Mouse (Mus musculus) forebrain, embryonic 12.5 days (tissue): ENCODE measurements around the gene Clybl. TPM values are rescaled to one million over a fixed set of nuclear protein-coding genes. Genes with fewer than 3 reads are reported as not detected.

Experiments used
- ATAC-seq: fragments of 200-750 bp; cut with Nextera tagmentation; 2 replicates; pipeline ENCODE4 v1.8.0; 2017; ENCODE audit warnings: moderate TSS enrichment; ENCODE audit not compliant: low FRiP score
- H3K27ac ChIP-seq: fragments of 300-500 bp; sonication (generic); 2 replicates; pipeline ENCODE4 v1.5.1; 2016; ENCODE audit warnings: mild to moderate bottlenecking
- H3K27me3 ChIP-seq: fragments of 300-500 bp; sonication (generic); 2 replicates; pipeline ENCODE4 v1.6.1; 2016; ENCODE audit warnings: mild to moderate bottlenecking
- H3K36me3 ChIP-seq: fragments of 300-500 bp; sonication (generic); replicated peaks from 2 replicates; pipeline ENCODE4 v1.6.1; 2016; ENCODE audit warnings: mild to moderate bottlenecking
- H3K4me1 ChIP-seq: fragments of 300-500 bp; sonication (generic); 2 replicates; pipeline ENCODE4 v1.6.1; 2016
- H3K4me2 ChIP-seq: fragments of 300-500 bp; sonication (generic); 2 replicates; pipeline ENCODE4 v1.6.1; 2016; ENCODE audit warnings: mild to moderate bottlenecking, moderate library complexity
- H3K4me3 ChIP-seq: fragments of 300-500 bp; sonication (generic); replicated peaks from 2 replicates; pipeline ENCODE4 v1.5.1; 2016; ENCODE audit warnings: mild to moderate bottlenecking
- H3K9ac ChIP-seq: fragments of 300-500 bp; sonication (generic); 2 replicates; pipeline ENCODE4 v1.6.1; 2016; ENCODE audit warnings: mild to moderate bottlenecking
- H3K9me3 ChIP-seq: fragments of 300-500 bp; sonication (generic); 2 replicates; pipeline ENCODE4 v1.6.1; 2016
- WGBS: fragments of 180-500 bp; shearing (Covaris S2); methylation state at CpG from one replicate; pipeline ENCODE4 v1.1.7; 2016; 5-methylcytosine and 5-hydroxymethylcytosine counted together
- polyA plus RNA-seq: library from polyadenylated mRNA; unstranded; fragments of >200 nt; fragmentation: Nextera tagmentation; extraction: Ambion mirVana; gene quantifications from 2 replicates; pipeline ENCODE4 v1.2.1, GENCODE M21; 2016

The Clybl gene
- polyA plus RNA-seq, 1 experiment from 2014 or later, result 24.7 TPM

- H3K9ac ChIP-seq, result no peak overlapping the region
- ATAC-seq, result no peak
- H3K9me3 ChIP-seq, result no peaks in the 10 kb centered on the region
- H3K27ac ChIP-seq, result no peak overlapping the region
- no peak overlapping the region for H3K4me3 ChIP-seq
- H3K27me3 ChIP-seq, result 0 out of 2 replicates have a peak, but pooled peaks cover 2% of the 10 kb centered on the region
- H3K36me3 ChIP-seq, result no peaks in the 10 kb centered on the region
- 77% methylated on average over 14 of the region's 14 CpGs for WGBS
- no peaks in the 10 kb centered on the region for H3K4me1 ChIP-seq
- no peak overlapping the region for H3K4me2 ChIP-seq
These were observed 150.3 kb downstream of the Clybl start for GRCm38 (mm10) chr14:122331635-122332460.

DNA sequence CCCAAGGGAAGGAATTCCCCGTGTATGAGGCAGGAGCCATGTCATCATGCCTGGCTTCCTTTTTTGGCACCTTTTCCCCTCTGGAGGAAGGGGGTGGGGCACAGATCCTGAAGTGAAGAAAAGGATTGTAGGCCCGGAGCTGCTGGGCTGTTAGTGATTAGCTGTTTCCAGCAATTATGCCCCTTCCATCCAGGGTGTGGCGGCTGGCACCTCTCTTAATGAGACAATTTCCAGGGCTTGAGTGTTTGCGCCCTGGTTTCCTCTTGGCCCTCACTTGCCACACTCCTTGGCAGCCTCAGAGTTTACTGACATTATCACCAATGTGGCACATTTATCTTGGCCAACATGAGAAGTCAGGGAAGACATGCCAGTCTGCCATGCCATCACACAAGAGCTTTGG is 155.5 kb downstream of the Clybl start:
- no peak; the same call in 1 of the 2 replicates for ATAC-seq

DNA sequence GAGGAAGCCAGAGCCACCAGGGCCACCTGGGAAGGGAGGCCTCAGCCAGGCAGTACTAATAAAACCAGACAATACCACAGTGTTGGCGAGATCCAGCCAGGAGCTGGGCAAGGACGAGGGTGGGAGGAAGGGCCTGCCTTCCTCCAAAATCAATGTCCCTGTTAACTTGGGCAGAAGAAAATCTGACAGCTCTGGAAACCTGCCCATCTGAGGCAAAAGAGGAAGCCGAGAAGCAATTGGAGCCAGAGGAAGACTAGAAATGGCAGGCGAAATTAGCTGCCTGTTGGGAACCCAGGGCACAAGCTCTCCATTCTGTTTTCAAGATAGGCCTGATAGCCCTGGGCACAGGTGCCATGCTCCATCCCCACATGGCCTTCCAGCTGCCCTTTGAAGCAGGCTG is 157.3 kb downstream of the Clybl start:
- no peak overlapping the region for H3K4me2 ChIP-seq
- no peak for ATAC-seq
- H3K9me3 ChIP-seq, result no peaks in the 10 kb centered on the region
- H3K27me3 ChIP-seq, result no peaks in the 10 kb centered on the region
- no peaks in the 10 kb centered on the region for H3K4me1 ChIP-seq
- no peaks in the 10 kb centered on the region for H3K36me3 ChIP-seq
- no peak overlapping the region for H3K9ac ChIP-seq
- H3K4me3 ChIP-seq, result no peak overlapping the region
- no peak overlapping the region for H3K27ac ChIP-seq
- WGBS, result 87% methylated on average over 4 of the region's 4 CpGs

More for the DNA sequence above, 155.5 kb downstream of the Clybl start:
- Histone ChIP-seq H3K27ac (no peak overlapping the region), H3K36me3 (no peaks in the 10 kb centered on the region), H3K27me3 (no peaks in the 10 kb centered on the region), H3K4me1 (no peaks in the 10 kb centered on the region), H3K4me3 (no peak overlapping the region), H3K4me2 (no peak overlapping the region), H3K9me3 (no peaks in the 10 kb centered on the region), H3K9ac (no peak overlapping the region)
- WGBS, result 53% methylated on average over 4 of the region's 4 CpGs

- Histone ChIP-seq H3K4me2 (no peak overlapping the region), H3K4me3 (no peak overlapping the region), H3K36me3 (no peaks in the 10 kb centered on the region), H3K27me3 (no peaks in the 10 kb centered on the region), H3K27ac (no peak overlapping the region), H3K4me1 (peaks cover 13% of the 10 kb centered on the region), H3K9ac (no peak overlapping the region), H3K9me3 (no peaks in the 10 kb centered on the region)
- no peak for ATAC-seq
- 90% methylated on average over 5 of the region's 5 CpGs for WGBS
These were observed 158.6 kb downstream of the Clybl start for GRCm38 (mm10) chr14:122340141-122340540.

GRCm38 (mm10) chr14:122341591-122342360 is 160.3 kb downstream of the Clybl start:
- Histone ChIP-seq H3K27me3 (peaks cover 6% of the 10 kb centered on the region; the same call in 1 of the 2 replicates), H3K36me3 (no peaks in the 10 kb centered on the region), H3K4me2 (no peak overlapping the region), H3K4me1 (peaks cover 13% of the 10 kb centered on the region), H3K27ac (no peak overlapping the region), H3K9ac (no peak overlapping the region), H3K4me3 (no peak overlapping the region), H3K9me3 (no peaks in the 10 kb centered on the region)
- 57% methylated on average over 6 of the region's 6 CpGs for WGBS
- no peak for ATAC-seq

DNA sequence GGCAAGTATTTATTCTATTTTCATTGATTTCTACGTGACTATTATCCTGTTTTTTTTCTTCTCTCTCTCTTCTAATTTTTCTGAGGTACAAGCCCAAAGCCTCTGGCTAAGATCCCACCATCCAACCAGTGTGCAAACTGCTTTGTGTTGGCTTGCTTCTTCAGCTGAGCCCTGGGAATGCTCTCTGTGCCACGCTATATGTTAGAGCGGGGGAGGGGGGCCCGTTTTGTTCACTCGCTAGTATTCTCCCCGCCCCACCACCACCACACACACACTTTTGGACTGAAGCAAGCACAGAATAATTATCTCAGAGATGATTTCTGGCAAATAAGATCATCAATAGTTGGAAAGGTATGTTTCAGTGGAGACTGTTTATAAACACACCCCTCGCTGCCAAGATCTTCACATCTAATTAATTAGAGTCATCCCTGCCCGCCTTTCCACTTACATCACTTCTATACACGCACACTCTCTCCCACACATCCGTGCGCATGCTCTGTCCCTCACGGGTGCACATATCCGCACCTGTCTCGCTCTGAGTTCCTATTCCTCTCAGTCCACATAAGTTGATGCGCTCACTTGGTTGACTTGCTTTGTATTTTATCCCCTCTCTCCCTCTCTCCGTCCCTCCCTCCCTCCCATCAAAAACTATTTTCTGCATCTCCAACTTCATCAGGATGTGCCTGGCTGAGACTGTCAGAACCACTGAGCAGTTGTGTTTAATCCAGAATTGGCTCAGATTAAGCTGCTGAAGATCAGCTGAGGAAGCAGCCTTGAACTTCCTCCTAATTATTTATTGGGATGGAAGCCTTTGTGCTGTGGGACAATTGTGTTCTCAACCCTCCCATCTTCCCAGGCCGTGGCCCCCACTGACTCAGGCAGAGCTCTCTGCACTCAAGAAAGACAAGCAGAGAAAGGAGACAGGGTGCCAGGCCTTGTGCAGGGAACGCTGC is 163.0 kb downstream of the Clybl start:
- ATAC-seq, result peak; percentile 75
- Histone ChIP-seq H3K27me3 (peaks cover 6% of the 10 kb centered on the region; the same call in 1 of the 2 replicates), H3K9ac (no peak overlapping the region), H3K27ac (no peak overlapping the region), H3K36me3 (no peaks in the 10 kb centered on the region), H3K4me2 (0 out of 2 replicates have a peak overlapping the region, but pooled peaks have one; percentile 4), H3K4me1 (peaks cover 13% of the 10 kb centered on the region), H3K4me3 (no peak overlapping the region), H3K9me3 (no peaks in the 10 kb centered on the region)
- WGBS, result 59% methylated on average over 18 of the region's 18 CpGs

DNA sequence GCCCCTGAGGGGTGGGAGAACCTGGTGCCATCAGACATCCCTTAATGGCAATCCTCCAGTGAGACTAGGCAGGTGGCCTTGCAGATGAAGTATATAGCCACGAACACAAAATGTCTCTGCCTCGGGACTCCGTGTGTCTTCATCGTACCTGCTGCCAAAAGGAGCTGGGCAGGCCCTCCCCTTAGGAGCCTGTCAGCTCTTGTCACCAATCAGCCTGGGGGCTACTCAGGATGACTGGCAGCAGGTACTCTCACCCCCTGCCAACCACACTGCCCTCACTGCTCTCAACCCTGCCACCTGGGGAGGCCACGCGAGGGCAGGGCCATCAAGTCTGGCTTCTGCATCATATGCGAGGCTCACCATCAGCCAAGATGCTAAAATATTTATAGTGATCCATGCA is 166.6 kb downstream of the Clybl start:
- Histone ChIP-seq H3K4me3 (no peak overlapping the region), H3K4me2 (no peak overlapping the region), H3K27ac (no peak overlapping the region), H3K27me3 (peaks cover 6% of the 10 kb centered on the region; the same call in 1 of the 2 replicates), H3K36me3 (no peaks in the 10 kb centered on the region), H3K9me3 (no peaks in the 10 kb centered on the region), H3K9ac (no peak overlapping the region), H3K4me1 (peaks cover 13% of the 10 kb centered on the region)
- WGBS, result 85% methylated on average over 7 of the region's 7 CpGs
- no peak for ATAC-seq

DNA sequence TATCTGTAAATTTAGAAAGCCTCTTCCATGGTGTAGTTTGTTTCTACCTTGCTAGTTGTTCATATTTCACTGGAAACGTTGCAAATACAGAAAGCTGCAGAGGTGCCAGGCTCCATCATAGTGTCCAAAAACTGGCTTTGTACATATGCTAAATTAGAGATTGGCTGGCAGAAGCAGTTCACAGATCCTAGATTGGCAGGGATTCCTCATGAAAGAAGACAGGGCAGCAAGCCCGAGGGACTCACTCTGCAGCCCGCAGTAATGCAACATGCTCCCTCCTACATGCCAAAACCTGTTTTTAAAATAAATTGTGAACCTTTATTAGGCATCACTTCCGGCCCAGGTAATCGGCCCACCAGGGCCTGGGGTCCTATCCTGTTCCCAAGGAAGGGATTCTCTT is 167.8 kb downstream of the Clybl start:
- Histone ChIP-seq H3K36me3 (no peaks in the 10 kb centered on the region), H3K4me2 (no peak overlapping the region), H3K4me3 (no peak overlapping the region), H3K27me3 (peaks cover 6% of the 10 kb centered on the region; the same call in 1 of the 2 replicates), H3K9me3 (no peaks in the 10 kb centered on the region), H3K9ac (no peak overlapping the region), H3K27ac (no peak overlapping the region), H3K4me1 (peaks cover 9% of the 10 kb centered on the region)
- ATAC-seq, result no peak
- 87% methylated on average over 5 of the region's 5 CpGs for WGBS

- Histone ChIP-seq H3K4me2 (no peak overlapping the region), H3K9ac (no peak overlapping the region), H3K27ac (no peak overlapping the region), H3K9me3 (no peaks in the 10 kb centered on the region), H3K27me3 (peaks cover 6% of the 10 kb centered on the region; the same call in 1 of the 2 replicates), H3K4me3 (no peak overlapping the region), H3K4me1 (peaks cover 4% of the 10 kb centered on the region), H3K36me3 (no peaks in the 10 kb centered on the region)
- no peak for ATAC-seq
- 96% methylated on average over 4 of the region's 4 CpGs for WGBS
These were observed 168.3 kb downstream of the Clybl start for GRCm38 (mm10) chr14:122349761-122350160.

DNA sequence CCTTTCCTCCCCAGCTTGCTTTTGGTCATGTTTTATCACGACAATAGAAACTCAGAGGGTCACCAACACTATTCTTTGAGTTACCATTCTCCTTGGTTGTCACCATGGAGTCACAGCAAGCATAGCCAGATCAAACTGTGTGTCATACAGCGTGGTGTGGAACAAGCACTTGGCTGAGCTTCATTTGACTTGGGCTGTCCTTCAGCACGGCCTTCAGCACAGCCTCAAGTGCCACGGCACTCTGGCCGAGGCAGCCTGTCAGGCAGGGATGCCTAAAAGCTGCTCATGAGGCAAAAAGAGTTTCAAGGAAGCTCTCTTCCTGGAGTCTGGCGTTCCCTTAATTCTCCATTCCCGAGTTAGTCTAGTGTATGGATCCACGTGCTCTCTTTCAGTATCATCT is 169.3 kb downstream of the Clybl start:
- peaks cover 10% of the 10 kb centered on the region for H3K27me3 ChIP-seq
- no peak overlapping the region for H3K4me3 ChIP-seq
- no peaks in the 10 kb centered on the region for H3K36me3 ChIP-seq
- no peak overlapping the region for H3K9ac ChIP-seq
- no peak overlapping the region for H3K4me2 ChIP-seq
- H3K9me3 ChIP-seq, result no peaks in the 10 kb centered on the region
- no peak for ATAC-seq
- no peak overlapping the region for H3K27ac ChIP-seq
- no peaks in the 10 kb centered on the region for H3K4me1 ChIP-seq
- 91% methylated on average over 8 of the region's 8 CpGs for WGBS

DNA sequence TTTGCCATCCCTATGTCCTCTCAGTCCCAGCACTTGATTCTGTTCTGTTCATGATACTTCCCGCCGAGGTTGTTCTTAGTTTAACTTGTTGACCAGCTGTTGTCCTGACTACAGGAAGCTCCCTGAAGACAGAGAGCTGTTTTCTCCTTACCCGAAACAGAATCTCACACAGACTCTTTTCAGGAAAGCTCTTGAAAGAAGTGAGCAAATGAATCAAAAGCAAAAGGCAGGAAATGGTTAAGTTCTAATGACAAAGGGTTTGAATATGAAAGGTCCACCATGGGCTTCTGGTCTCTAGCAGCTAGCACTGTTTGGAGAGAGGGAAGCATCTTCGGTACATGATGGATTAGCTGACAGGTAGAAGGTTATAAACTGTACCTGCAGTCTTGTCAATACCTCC is 175.8 kb downstream of the Clybl start:
- no peak overlapping the region for H3K4me2 ChIP-seq
- peaks cover 4% of the 10 kb centered on the region for H3K27me3 ChIP-seq
- no peaks in the 10 kb centered on the region for H3K9me3 ChIP-seq
- no peak overlapping the region for H3K9ac ChIP-seq
- no peak for ATAC-seq
- no peak overlapping the region for H3K27ac ChIP-seq
- no peak overlapping the region for H3K4me3 ChIP-seq
- 89% methylated on average over 4 of the region's 4 CpGs for WGBS
- no peaks in the 10 kb centered on the region for H3K4me1 ChIP-seq
- H3K36me3 ChIP-seq, result no peaks in the 10 kb centered on the region

DNA sequence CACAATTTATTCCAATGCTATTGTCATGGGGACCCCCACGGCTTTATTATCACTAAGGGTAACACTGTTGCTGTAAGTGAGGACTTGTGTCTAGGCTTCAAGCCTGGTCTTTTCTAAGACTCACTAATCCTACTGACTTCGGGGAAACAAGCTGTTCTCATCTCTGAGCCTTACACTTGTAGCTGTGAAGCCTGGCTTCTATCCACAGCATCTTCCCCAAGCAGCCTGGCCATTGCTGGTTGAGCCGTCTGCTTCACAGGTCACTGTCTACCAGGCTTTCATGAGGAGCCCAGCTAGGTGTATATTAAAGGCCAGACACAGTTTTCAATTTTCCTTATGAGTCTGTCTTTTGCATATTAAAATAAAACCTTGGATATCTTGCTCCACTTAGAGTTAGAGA is 177.1 kb downstream of the Clybl start:
- Histone ChIP-seq H3K4me1 (peaks cover 6% of the 10 kb centered on the region; the same call in 1 of the 2 replicates), H3K27ac (no peak overlapping the region), H3K9me3 (no peaks in the 10 kb centered on the region), H3K4me2 (no peak overlapping the region), H3K27me3 (peaks cover 6% of the 10 kb centered on the region), H3K36me3 (no peaks in the 10 kb centered on the region), H3K9ac (no peak overlapping the region), H3K4me3 (no peak overlapping the region)
- 80% methylated on average over 3 of the region's 3 CpGs for WGBS
- ATAC-seq, result no peak
